Mouse (Mus musculus): Measurements from ENCODE around the gene Git1.

GRCm38 (mm10) chr11:77516553-77517425 lies 23.4 kb downstream of the Git1 start:
- TF ChIP-seq CTCF (IDR thresholded peaks at IDR 0.05; ENCODE audit: control insufficient read depth, insufficient read depth, insufficient read length) (no peak), MYOG (IDR thresholded peaks at IDR 0.05; ENCODE audit: control insufficient read depth, extremely low read depth, insufficient read length) (no peak), USF1 (IDR thresholded peaks at IDR 0.05; ENCODE audit: low read depth) (no peak), MAX (IDR thresholded peaks at IDR 0.05) (no peak), FOSL1 (IDR thresholded peaks at IDR 0.05; ENCODE audit: insufficient read depth, low read length, poor library complexity, severe bottlenecking) (no peak), MYOD1 (IDR thresholded peaks at IDR 0.05; ENCODE audit: control insufficient read depth, insufficient read length, low read depth) (no peak), CEBPB (IDR thresholded peaks at IDR 0.05; ENCODE audit: low read depth) (no peak)
